Mouse (Mus musculus): ENCODE measurements around the gene Zbtb39. TPM values are rescaled to one million over a fixed set of nuclear protein-coding genes. Genes with fewer than 3 reads are reported as not detected.

Gene Zbtb39
- total RNA-seq (2014; fragmentation: Nextera tagmentation) (16.1 and 17.2 TPM in 2 replicates), total RNA-seq (2017) (3.9 and 4.0 TPM in 2 replicates), polyA plus RNA-seq (2012) (3.0 and 3.6 TPM in 2 replicates)

GRCm38 (mm10) chr10:127739083-127739660 is at the start of gene Zbtb39:
Zbtb39 (plus strand) TSS chr10:127739538.
- TF ChIP-seq POLR2AphosphoS5 (IDR thresholded peaks at IDR 0.05; ENCODE audit: insufficient replicate concordance, low read depth, low read length) (no peak), CTCF (IDR thresholded peaks at IDR 0.05; ENCODE audit: low read depth, low read length) (0 out of 2 replicates have a peak, but pooled peaks have one; percentile 32)
- Histone ChIP-seq H3K36me3 (replicated peaks) (peaks cover 32% of the 10 kb centered on the region), H3K4me3 (ENCODE audit: low read depth, low read length) (peak within 1 kb of the TSS; percentile 92), H3K27me3 (ENCODE audit: insufficient read depth, low read length) (no peaks in the 10 kb centered on the region), H3K9me3 (replicated peaks) (peaks cover 13% of the 10 kb centered on the region), H3K4me1 (ENCODE audit: insufficient read depth, low read depth, low read length) (peaks cover 85% of the 10 kb centered on the region)
- ATAC-seq (ENCODE audit: extremely low read depth, insufficient number of reproducible peaks, low FRiP score, poor library complexity, severe bottlenecking) (0 out of 2 replicates have a peak, but pooled peaks have one; percentile 12), DNase-seq (ENCODE audit: low spot score) (peak; percentile 82)

DNA sequence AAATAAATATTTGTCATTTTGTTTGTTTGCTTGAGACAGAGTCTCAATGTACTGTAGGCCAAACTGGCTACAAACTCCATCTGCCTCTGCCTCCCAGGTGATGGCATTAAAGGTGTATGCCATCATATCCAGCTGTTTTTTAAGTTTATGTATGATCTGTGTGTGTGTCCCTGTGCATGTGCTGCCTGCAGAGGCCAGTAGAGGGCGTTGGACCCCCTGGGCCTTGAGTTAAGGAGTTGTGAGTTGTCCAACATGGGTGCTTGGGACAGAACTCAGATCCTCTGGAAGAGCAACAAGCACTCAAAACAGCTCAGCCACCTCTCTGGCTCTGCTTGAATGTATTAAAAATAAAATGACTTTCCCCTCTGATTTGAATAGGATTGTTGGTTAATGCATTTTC is 48.3 kb upstream of the Zbtb39 start:
- DNase-seq (ENCODE audit: low spot score): no peak

GRCm38 (mm10) chr10:127694636-127695035 is 44.7 kb upstream of the Zbtb39 start:
- ATAC-seq (ENCODE audit: extremely low read depth, insufficient number of reproducible peaks, low FRiP score, poor library complexity, severe bottlenecking) (peak; percentile 43; the same call in 1 of the 2 replicates), DNase-seq (ENCODE audit: low spot score) (no peak)
- H3K4me3 ChIP-seq (ENCODE audit: low read depth, low read length): no peak overlapping the region
- TF ChIP-seq GATA1 (IDR thresholded peaks at IDR 0.05; ENCODE audit: borderline replicate concordance, low read length): no peak
- peak; percentile 34; the same call in 1 of the 2 replicates for TF ChIP-seq CTCF (IDR thresholded peaks at IDR 0.05; ENCODE audit: low read depth, low read length)
- no peaks in the 10 kb centered on the region for H3K9me3 ChIP-seq (replicated peaks)
- peaks cover 85% of the 10 kb centered on the region for H3K36me3 ChIP-seq (replicated peaks)
- H3K27me3 ChIP-seq (ENCODE audit: insufficient read depth, low read length): no peaks in the 10 kb centered on the region
- peaks cover 38% of the 10 kb centered on the region for H3K4me1 ChIP-seq (ENCODE audit: insufficient read depth, low read depth, low read length)

More for the DNA sequence above, 48.3 kb upstream of the Zbtb39 start:
- Histone ChIP-seq H3K27me3 (ENCODE audit: insufficient read depth, low read length) (no peaks in the 10 kb centered on the region), H3K36me3 (replicated peaks) (peaks cover 74% of the 10 kb centered on the region), H3K4me3 (ENCODE audit: low read depth, low read length) (no peak overlapping the region), H3K4me1 (ENCODE audit: insufficient read depth, low read depth, low read length) (peaks cover 18% of the 10 kb centered on the region), H3K9me3 (replicated peaks) (no peaks in the 10 kb centered on the region)
- ATAC-seq (ENCODE audit: extremely low read depth, insufficient number of reproducible peaks, low FRiP score, poor library complexity, severe bottlenecking): no peak
- TF ChIP-seq TAL1 (conservative IDR thresholded peaks at IDR 0.05; ENCODE audit: low read depth, low read length) (no peak), POLR2AphosphoS5 (IDR thresholded peaks at IDR 0.05; ENCODE audit: insufficient replicate concordance, low read depth, low read length) (no peak), CTCF (IDR thresholded peaks at IDR 0.05; ENCODE audit: low read depth, low read length) (peak; percentile 17; the same call in 1 of the 2 replicates), GATA2 (IDR thresholded peaks at IDR 0.05; ENCODE audit: borderline replicate concordance, low read depth, low read length) (no peak), GATA1 (IDR thresholded peaks at IDR 0.05; ENCODE audit: borderline replicate concordance, low read length) (no peak)

- DNase-seq (ENCODE audit: low spot score) (no peak), ATAC-seq (ENCODE audit: extremely low read depth, insufficient number of reproducible peaks, low FRiP score, poor library complexity, severe bottlenecking) (no peak)
- Histone ChIP-seq H3K4me3 (ENCODE audit: low read depth, low read length) (no peak overlapping the region; the same call in 1 of the 2 replicates), H3K9me3 (replicated peaks) (no peaks in the 10 kb centered on the region), H3K4me1 (ENCODE audit: insufficient read depth, low read depth, low read length) (peaks cover 38% of the 10 kb centered on the region), H3K36me3 (replicated peaks) (peaks cover 86% of the 10 kb centered on the region), H3K27me3 (ENCODE audit: insufficient read depth, low read length) (no peaks in the 10 kb centered on the region)
- TF ChIP-seq GATA2 (IDR thresholded peaks at IDR 0.05; ENCODE audit: borderline replicate concordance, low read depth, low read length): no peak
- no peak for TF ChIP-seq CTCF (IDR thresholded peaks at IDR 0.05; ENCODE audit: low read depth, low read length)
- no peak for TF ChIP-seq GATA1 (IDR thresholded peaks at IDR 0.05; ENCODE audit: borderline replicate concordance, low read length)
- no peak for TF ChIP-seq TAL1 (conservative IDR thresholded peaks at IDR 0.05; ENCODE audit: low read depth, low read length)
- TF ChIP-seq POLR2AphosphoS5 (IDR thresholded peaks at IDR 0.05; ENCODE audit: insufficient replicate concordance, low read depth, low read length): no peak
Observed at GRCm38 (mm10) chr10:127695775-127696174, 43.6 kb upstream of the Zbtb39 start.

DNA sequence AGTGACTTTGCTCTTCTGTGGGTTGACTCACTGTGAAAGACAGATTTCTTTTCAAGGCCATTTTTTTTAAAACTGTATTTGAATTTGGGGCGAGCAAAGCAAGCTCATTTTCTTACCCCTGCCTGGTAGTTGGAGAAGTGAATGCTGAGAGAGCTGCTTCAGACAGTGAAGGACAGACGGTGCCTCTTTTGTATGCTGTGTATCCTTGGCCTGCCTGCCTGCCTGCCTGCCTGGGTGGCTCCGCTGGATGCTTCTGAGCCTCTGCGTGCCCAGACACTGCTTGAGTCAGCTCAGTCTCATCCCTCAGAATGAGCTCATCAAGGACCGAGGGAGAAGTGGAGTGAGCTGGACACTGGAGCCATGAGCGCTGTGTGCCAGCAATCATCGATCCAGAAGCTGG is 40.4 kb upstream of the Zbtb39 start:
- Histone ChIP-seq H3K36me3 (replicated peaks) (peaks cover 58% of the 10 kb centered on the region), H3K4me1 (ENCODE audit: insufficient read depth, low read depth, low read length) (peaks cover 42% of the 10 kb centered on the region), H3K9me3 (replicated peaks) (no peaks in the 10 kb centered on the region), H3K27me3 (ENCODE audit: insufficient read depth, low read length) (no peaks in the 10 kb centered on the region), H3K4me3 (ENCODE audit: low read depth, low read length) (no peak overlapping the region)
- no peak for ATAC-seq (ENCODE audit: extremely low read depth, insufficient number of reproducible peaks, low FRiP score, poor library complexity, severe bottlenecking)
- DNase-seq (ENCODE audit: low spot score): no peak
- TF ChIP-seq TAL1 (conservative IDR thresholded peaks at IDR 0.05; ENCODE audit: low read depth, low read length) (no peak), GATA2 (IDR thresholded peaks at IDR 0.05; ENCODE audit: borderline replicate concordance, low read depth, low read length) (no peak), GATA1 (IDR thresholded peaks at IDR 0.05; ENCODE audit: borderline replicate concordance, low read length) (no peak), POLR2AphosphoS5 (IDR thresholded peaks at IDR 0.05; ENCODE audit: insufficient replicate concordance, low read depth, low read length) (no peak), CTCF (IDR thresholded peaks at IDR 0.05; ENCODE audit: low read depth, low read length) (no peak)

- ATAC-seq (ENCODE audit: extremely low read depth, insufficient number of reproducible peaks, low FRiP score, poor library complexity, severe bottlenecking): no peak
Observed at GRCm38 (mm10) chr10:127703299-127703698, 36.0 kb upstream of the Zbtb39 start.

More at GRCm38 (mm10) chr10:127703299-127703698, 36.0 kb upstream of the Zbtb39 start:
- TF ChIP-seq TAL1 (conservative IDR thresholded peaks at IDR 0.05; ENCODE audit: low read depth, low read length): no peak
- TF ChIP-seq GATA1 (IDR thresholded peaks at IDR 0.05; ENCODE audit: borderline replicate concordance, low read length): no peak
- TF ChIP-seq GATA2 (IDR thresholded peaks at IDR 0.05; ENCODE audit: borderline replicate concordance, low read depth, low read length): no peak
- no peak for TF ChIP-seq POLR2AphosphoS5 (IDR thresholded peaks at IDR 0.05; ENCODE audit: insufficient replicate concordance, low read depth, low read length)
- no peak for TF ChIP-seq CTCF (IDR thresholded peaks at IDR 0.05; ENCODE audit: low read depth, low read length)
- Histone ChIP-seq H3K4me3 (ENCODE audit: low read depth, low read length) (no peak overlapping the region), H3K9me3 (replicated peaks) (no peaks in the 10 kb centered on the region), H3K36me3 (replicated peaks) (peaks cover 22% of the 10 kb centered on the region), H3K4me1 (ENCODE audit: insufficient read depth, low read depth, low read length) (peaks cover 38% of the 10 kb centered on the region), H3K27me3 (ENCODE audit: insufficient read depth, low read length) (peaks cover 14% of the 10 kb centered on the region)
- peak; percentile 33 for DNase-seq (ENCODE audit: low spot score)

All from G1E (cell line).